Mouse (Mus musculus): ENCODE measurements around the gene Rps19.
A peak's percentile ranks its signal among the peaks of the same experiment; 100 is the strongest.
"Not testable (repeated sequence)": the region's sequence is repeated elsewhere in the genome, so short reads cannot be mapped to it uniquely, and the experiment has no call there.

Rps19 gene

DNA sequence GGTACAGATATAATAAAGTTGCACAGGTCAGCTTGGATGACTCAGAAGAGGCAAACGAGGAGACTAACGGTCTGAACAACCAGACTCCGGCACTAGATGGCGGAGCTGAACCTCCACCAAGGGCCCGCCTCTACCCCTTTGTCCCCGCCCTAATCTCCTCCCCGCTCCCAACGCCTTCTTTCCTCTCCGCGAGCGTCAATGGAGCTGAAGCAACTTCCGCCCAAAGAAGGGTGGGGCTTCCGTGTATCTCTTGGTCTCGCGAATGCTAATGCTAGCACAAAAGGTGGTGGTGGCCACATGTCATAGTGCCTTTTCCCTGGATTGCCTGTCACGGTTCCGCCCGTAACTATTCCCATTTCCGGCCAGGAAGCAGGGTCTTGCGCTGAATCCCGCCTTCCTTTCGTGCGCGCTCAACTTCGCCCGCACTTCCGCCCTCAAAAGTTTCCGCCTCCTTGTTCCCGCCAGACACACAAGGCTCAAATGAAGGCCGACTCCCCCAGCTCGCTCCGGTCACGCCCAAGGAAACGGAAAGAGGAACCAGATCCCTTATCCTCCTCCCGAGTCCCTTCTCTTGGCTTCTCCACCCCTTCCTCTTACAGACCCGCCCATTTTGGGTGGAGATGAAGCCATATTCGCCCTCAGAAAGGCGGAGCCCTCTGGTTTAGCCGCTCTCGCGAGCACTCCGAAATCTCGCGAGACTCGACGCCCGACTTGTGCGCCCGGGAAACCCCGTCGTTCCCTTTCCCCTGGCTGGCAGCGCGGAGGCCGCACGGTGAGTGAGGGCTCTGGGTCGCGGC is at the start of gene Rps19:
Rps19 (plus strand) TSS at position 476 of the 797 bp plus-strand sequence.
- peak; percentile 94 for DNase-seq (ENCODE audit: low read depth, low spot score)

DNA sequence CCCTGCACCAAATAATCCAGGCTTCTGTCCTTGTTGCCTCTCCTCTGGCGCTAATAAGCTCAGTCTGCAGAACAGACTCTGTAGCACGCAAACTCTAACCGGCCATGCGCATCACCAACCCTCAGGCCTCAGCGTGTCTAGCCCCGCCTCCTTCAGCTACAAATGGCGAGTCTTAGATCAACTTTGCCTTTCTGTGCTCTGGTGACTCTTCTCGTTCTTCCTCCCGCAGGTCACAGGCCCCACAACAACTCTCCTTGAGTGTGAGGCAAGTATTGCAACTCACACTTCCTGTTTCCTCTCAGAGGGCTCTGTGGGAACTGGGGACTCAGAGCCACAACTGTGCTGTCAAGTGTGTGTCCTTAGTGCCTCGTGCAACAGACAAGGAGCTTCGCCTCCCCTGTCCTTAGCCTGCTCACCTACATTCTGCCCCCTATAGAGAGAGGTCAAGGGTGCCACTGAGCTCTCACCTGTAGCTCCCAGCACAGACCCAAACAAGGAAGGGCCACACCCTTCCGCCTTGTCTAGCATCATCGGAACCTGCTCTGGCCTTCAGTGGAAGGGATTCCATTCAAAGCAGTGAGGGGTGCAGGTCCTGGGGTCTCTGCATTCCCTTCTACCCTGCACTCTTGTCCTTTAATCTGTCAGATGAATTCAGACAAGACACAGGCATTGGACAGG is 45.3 kb upstream of the Rps19 start:
- not testable (repeated sequence) for DNase-seq (ENCODE audit: low read depth, low spot score)

DNA sequence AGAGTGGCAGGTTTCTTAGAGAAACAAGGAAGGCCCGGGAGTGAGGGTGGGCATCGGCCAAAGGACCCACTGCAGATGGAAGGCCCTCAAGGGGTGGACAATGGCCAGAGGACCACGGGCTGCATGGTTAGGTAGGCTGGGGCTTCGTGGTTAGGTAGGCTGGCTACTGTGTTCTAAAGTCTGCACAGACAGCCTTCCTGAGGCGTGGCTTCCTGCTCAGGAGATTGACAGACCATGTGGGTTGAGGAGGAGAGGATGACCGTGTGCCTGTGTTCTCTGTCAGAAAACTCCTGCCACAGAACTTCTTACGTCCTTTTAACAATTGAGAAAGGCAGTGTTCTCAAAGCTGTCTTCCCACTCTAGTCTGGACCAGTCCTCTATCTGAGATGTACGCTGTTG is 44.8 kb upstream of the Rps19 start:
- no peak for DNase-seq (ENCODE audit: low read depth, low spot score)

DNA sequence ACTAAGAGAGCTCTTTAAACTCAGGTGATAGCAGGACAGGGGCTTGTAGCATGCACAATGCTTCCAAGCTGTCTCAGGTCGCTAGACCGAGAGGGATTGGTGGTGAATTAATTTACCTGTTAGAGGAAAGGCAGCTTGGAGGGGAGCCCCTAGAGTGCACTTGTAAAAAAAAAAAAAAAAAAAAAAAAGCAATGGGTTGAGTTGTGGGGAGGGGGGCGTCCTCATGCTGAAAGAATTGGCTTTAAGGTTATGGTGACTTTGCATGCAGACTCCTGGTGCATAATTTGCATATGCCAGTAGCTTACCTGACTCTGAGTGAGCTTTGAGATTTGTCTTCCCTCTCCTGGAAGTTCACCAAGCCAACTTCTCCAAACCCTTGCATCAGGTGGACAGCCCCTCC is 43.8 kb upstream of the Rps19 start:
- DNase-seq (ENCODE audit: low read depth, low spot score): no peak

DNA sequence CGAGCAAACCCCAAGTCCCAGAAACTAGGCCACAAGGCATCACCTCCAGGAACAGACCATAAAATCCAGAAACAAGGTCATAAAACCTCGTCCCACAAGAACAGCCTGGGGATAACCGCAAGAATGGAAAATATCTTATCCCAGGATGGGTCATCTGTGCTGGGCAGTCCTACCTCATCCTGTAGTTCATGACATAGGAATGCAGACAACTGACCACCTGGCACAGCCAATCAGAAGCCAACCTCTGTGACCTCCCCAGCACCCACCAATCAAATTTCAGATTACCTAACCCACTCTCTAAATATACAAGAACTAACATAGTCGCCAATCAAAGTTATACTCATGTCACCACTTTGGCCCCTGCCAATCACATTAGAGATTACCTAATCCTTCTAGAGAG is 43.2 kb upstream of the Rps19 start:
- DNase-seq (ENCODE audit: low read depth, low spot score): no peak

DNA sequence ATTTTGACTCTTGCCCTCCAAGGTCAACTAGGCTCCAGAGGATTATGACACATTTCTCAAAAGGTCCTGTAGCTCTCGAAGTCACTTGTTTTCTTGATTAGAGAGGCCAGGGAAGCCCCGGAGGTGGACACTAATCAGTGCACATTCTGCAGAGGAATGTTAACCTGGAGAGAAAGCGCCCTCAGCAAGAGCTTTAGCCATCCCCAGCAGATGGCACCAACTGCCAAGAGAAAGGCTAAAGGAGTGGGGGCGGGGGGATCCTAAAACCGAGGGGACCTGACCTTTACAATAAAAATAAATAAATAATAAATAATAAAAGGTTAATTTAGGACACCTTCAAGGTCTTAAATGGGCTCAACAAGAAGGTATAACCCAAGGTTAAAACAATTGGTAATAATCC is 40.0 kb upstream of the Rps19 start:
- DNase-seq (ENCODE audit: low read depth, low spot score): no peak

DNA sequence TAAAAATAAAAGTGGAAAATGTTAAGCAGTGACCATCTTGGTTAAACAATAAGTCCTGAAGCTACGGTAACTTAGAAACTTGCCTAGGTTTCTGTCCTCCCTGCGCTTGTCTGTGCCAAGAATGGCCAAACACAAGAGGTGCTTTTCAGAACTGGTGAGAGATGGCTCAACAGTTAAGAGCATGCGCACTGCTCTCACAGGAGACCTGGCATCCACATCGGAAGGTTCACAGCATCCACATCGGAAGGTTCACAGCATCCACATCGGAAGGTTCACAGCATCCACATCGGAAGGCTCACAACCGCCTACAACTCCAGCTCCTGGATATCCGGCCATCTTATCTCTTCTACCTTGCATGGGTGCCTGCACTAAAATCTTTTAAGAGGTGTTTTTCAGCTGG is 39.0 kb upstream of the Rps19 start:
- no peak for DNase-seq (ENCODE audit: low read depth, low spot score)

DNA sequence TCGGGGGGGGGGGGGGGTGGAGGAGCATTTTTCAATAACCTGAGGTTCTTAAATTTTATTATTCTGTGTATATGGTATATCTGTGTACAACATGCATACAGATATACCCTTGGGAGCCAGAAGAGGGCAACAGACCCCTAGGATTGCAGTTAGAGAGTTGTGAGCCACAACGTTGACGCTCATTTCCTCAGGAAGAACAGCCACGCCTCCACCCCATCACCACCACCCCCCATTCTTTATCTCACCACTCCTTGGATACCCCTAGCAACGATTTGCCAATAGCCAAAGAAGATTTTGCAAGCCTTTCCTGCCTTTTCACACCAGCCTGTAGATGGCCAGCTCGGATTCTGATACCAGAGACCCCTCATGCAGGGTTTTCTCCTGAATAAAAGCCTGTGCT is 38.5 kb upstream of the Rps19 start:
- peak; percentile 65 for DNase-seq (ENCODE audit: low read depth, low spot score)

DNA sequence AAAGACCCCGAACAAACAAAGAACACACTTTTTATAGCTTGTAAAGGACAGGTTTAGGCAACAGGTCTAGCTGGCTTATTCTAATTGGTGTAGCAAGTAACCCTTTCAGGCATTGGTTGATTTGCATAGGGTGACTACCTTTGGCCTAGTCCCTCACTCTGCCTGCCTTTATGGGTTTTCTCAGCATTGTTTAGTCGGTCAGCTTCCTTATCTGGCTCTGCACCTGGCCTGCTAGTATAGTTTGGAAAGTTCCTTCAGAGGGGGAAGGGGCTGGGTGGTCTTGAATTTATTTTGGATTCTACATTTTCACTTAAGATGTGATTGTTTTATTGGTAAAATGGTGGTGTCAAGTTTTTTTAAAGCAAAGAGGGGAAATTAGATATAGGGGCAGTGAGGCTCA is 37.6 kb upstream of the Rps19 start:
- not testable (repeated sequence) for DNase-seq (ENCODE audit: low read depth, low spot score)

DNA sequence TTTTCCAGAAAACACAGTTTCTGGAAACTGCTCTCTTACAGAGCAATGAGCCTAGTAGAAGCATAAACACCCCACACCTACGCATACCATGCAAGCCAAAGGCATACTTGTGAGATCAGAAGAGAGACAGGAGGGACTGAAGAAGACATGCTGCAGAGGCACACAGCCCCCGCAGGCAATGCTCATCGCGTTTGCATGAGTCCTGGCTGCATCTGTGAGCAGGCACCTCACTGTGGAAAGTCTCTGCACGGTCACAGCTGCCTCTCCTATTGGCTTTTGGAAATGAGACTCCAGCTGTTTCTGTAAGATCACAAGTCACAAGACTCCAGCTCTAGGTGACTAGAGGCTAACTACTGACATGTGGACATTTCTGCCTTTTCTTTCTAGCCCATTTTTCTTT is 34.0 kb upstream of the Rps19 start:
- DNase-seq (ENCODE audit: low read depth, low spot score): no peak

DNA sequence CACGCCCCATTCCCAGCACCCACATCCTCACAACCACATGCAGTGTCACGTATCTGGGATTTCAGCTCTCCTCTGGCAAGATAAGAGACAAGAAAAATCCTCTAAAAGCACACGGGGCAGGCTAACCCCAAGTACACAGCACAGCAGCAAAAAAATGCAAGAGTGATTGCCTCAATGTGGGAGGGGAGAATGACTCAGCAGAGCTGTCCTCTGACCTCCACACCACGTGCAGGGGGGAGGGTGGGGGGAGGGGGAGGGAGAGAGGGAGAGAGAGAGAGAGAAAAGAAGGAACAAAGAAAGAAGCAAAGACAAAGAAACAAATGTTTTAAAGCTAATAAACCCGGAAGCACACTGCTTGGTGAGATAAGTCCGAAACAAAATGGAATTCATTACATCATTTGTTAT is 33.3 kb upstream of the Rps19 start:
- no peak for DNase-seq (ENCODE audit: low read depth, low spot score)

DNA sequence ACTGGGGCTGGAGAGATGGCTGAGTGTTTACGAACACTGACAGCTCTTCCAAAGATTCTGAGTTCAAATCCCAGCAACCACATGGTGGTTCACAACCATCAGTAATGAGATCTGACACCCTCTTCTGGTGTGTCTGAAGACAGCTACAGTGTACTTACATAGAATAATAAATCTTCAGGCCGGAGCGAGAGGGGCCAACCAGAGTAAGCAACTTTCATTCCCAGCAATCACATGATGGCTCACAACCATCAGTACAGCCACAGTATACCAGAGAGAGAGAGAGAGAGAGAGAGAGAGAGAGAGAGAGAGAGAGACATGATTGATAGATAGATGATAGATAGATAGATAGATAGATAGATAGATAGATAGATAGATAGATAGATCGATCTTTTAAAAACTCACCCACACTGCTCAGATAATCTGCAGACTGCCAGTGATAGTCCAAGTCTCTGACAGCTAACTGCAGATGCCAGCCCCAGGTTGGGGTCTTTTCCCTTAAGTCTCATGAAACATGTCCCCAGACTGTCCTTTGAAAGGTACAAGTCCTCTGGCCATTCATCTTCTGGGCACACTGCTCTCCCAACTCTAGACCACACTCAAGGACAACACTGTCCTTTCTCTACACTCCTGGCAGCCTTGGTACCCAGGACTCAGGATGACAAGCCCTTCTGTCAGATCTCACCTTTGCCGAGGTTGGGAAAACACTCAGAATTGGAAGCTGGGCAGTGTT is 32.4 kb upstream of the Rps19 start:
- no peak for DNase-seq (ENCODE audit: low read depth, low spot score)

DNA sequence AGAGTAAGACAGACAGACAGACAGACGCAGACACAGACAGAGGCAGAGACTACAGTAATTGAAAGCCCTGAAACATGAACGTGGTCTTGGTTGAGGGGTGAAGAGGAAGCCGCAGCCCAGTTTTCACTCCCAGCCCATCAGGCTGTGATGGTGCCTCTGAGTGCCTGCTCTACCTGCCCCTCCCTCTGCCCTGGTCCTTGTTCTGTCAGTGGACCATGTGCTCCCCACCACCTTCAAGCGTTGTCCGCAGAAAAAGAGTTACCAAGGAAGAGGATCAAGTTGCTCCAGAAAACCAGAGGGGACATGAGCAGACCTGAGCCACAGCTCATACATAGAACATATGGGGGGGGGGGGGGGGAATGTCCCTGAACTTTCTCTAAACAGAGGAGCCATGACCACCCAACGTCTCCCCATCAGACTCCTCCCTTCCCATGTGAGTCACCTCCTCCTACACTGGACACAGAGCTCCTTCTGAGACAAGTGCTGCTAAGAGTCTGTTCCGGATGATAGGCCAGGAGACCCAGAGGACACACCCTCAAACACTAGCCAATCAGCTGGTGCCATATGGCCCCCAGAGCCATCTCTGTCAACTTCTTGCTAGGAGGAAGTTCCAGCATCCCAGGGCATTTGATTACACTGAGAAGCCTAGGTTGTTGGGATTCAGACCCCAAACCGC is 31.5 kb upstream of the Rps19 start:
- no peak for DNase-seq (ENCODE audit: low read depth, low spot score)

DNA sequence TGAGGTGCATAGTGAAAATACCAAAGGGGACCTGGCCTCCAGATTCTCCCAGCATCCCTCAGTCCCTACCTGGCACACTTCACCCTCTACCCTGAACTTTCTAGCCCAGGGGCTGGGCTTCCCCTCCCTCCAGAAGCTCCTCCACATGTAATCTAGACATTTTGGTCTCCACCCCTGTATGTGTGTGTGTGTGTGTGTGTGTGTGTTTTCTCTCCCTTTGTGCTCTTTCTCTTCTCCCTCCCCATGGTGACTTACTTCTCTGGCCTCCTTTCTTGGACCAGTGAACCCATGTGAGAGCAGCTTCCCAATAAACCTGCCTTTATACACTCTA is 31.0 kb upstream of the Rps19 start:
- no peak for DNase-seq (ENCODE audit: low read depth, low spot score)

DNA sequence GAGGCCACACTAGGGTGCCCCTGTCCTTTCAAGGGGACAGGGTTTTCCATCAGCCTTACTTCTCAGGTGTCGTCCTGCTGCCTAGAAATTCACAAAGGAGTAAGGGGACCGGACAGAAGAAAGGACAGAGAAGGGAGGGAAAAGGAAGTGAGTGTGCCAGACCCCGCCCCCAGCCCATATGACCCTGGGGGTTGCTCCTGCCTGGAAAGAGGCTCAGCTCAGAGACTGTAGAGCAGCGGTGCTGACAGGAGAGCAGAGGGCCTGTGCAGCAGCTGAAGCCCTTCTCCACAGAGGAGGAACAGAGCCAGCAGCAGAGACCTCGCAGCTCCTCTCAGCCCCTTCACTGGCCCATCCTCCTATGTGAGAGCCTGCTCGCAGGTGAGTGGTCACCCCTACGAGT is 30.5 kb upstream of the Rps19 start:
- no peak for DNase-seq (ENCODE audit: low read depth, low spot score)

DNA sequence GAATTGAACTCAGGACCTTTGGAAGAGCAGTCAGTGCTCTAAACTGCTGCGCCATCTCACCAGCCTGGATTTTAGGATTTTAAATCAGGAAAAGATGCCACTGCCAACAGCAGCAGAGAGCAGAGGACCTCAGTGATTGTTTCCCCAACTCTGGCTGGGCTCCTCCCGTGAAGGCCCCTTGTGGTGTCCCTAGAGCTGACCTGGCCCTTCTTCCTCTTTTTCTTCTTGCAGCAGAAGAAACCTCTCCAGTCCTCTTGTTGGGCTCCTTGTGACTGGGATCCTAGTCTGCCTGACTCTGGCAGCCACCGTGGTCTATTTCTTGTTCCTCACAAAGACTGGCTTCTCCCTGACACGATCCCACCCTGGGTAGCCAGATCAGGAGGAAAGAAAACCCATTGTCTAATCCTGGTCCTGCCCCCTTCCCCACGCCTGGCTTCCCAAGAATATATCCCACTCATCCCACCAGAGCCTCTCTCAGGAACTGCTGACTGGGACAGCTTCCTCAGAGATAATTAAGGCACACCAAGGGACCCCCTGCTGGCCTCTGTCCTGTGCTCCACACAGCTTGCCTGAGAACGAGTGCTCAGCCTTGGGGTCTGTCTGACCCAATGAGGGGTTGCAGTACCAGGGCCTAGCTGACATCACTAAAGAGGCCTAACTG is 27.6 kb upstream of the Rps19 start:
- no peak for DNase-seq (ENCODE audit: low read depth, low spot score)

DNA sequence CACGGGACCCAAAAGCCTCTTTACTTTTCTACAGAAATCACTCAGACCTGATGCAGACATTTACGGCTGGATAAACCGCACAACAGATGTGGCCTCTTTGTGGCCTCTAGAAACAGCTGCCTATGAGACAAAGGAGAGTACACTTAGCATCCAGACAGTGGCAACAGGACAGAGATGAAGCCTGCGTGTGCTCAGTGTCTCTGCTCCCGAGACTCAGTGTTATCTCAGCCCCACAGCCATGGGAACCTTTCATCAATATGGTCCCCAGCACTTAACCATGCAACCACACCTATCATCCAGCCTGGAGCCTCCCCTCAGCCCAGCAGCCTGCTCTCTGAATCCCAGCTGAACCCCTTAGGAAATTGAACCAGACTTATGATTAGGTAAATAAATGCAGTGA is 24.9 kb upstream of the Rps19 start:
- no peak for DNase-seq (ENCODE audit: low read depth, low spot score)

DNA sequence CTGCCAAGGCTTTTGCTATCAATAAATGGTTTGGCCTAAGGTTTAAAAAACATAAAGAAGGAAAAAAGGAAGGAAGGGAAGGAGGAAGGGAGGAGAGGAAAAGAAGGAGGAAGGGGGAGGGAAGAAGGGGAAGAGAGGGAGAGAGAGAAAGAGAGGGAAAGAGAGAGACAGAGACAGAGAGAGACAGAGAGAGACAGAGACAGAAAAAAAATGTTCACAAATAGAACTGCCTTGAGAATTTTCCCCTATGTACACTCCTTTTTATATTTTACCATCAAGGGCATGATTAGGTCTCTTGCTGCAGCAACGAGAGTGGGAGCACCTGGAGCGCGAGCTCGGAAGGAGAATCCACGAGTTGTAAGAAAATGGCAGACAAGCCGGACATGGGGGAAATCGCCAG is 22.3 kb upstream of the Rps19 start, which contains the start of gene Gm9844:
Gm9844 (plus strand) TSS at position 301 of the 400 bp plus-strand sequence.
- no peak for DNase-seq (ENCODE audit: low read depth, low spot score)

DNA sequence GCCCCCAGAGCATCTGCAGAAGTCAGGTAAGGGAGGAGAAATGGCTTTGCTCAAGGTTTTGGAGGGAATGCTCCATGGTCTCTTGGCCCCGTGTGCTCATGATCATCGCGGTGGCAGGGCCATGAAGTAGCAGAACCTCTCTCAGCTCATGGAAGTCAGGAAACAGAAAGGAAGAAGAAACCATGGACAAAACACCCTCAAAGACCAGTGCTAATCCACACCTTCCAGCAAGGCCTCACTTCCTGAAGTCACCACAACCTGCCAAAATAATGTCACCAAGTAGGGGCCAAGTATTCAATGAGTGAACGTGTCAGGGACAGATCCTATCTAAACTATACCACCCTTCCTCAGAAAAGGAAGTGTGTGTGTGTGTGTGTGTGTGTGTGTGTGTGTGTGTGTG is 21.3 kb upstream of the Rps19 start:
- no peak for DNase-seq (ENCODE audit: low read depth, low spot score)

DNA sequence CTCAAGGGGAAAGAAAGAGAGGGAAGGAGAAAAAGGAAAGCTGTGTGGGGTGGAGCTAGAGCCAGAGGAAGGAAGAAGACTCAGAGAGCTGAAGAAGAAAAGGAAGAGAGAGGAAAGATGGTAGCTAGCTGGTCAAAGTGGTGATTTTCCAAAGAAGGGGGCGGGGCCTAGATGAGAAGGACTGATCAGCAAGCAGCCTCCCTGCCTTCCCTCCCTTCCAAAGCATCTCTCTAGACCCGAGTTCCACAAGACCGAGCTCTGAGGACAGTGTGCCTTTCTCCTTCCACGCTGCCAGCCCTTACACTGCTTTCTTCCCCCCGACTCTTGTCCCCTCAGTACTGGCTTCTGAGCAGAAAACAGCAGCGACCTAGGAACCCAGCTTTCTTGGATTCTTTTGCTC is 20.0 kb upstream of the Rps19 start:
- no peak for DNase-seq (ENCODE audit: low read depth, low spot score)

DNA sequence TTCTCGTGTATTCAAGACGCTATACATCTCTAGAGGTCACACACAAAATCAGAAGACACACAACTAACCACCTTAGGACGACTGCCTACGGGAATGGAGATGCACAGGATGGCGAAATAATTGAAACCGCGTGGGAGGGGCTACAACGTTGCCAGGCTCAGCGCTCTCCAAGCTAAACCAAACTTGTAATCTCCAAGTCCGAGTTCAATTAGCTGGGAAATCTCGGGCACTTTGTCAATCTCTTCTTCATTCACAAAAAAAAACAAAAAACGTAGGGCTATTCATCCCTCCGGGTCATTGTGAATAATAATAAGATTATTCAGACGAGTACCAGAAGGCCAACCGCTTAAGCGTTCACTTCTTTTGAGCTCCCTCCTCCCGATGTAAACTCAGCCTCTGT is 15.1 kb upstream of the Rps19 start:
- no peak for DNase-seq (ENCODE audit: low read depth, low spot score)
